Mouse (Mus musculus): ENCODE data around the gene Metap2. TPM values are rescaled to one million over a fixed set of nuclear protein-coding genes. Genes with fewer than 3 reads are reported as not detected.
"Not testable (repeated sequence)": the region's sequence is repeated elsewhere in the genome, so short reads cannot be mapped to it uniquely, and the experiment has no call there.

Gene Metap2
- polyA plus RNA-seq, 1 experiment from 2014 or later, result 290 TPM

- no peak overlapping the region for H3K9ac ChIP-seq
- WGBS (ENCODE audit: insufficient replicate concordance), result 66% methylated on average over 7 of the region's 7 CpGs
- H3K27me3 ChIP-seq (replicated peaks), result peaks cover 16% of the 10 kb centered on the region
- H3K36me3 ChIP-seq, result no peaks in the 10 kb centered on the region
- H3K4me1 ChIP-seq, result 0 out of 2 replicates have a peak, but pooled peaks cover 5% of the 10 kb centered on the region
- ATAC-seq, result no peak
- H3K4me2 ChIP-seq, result no peak overlapping the region
- no peaks in the 10 kb centered on the region for H3K9me3 ChIP-seq (replicated peaks)
- no peak overlapping the region for H3K27ac ChIP-seq
- no peak overlapping the region for H3K4me3 ChIP-seq
Observed at GRCm38 (mm10) chr10:93812098-93812497, 84.8 kb downstream of the Metap2 start.

DNA sequence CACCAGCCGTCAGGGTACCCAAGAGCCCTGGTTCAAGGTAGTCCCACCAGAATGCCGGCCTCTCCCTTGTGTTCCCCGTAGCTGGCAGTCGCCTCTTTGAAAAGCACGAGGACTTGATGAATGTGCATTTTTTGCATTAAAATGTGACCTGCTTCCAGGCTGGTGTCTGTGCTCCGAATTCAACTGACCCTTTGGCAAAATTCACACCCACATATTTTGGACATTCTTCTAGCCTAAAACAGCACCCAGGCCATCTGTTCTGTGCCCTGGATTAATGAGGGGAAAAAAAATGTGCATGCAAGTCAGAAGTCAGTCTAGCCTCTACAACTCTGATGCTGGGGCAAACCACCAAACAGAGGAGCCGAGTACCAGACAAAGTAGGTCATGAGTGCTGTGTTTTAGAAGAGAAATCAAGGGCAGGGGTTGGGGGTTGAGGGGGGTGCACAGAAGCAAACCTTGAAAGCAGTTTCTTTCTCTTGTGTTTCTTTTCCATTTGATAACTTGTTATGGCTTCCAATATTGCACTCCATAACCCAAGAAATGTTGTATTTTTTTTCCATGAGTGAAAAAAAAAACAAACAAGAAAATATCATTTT lies 86.2 kb downstream of the Metap2 start:
- Histone ChIP-seq H3K4me2 (no peak overlapping the region), H3K27me3 (replicated peaks) (peaks cover 5% of the 10 kb centered on the region; the same call in 1 of the 2 replicates), H3K4me3 (no peak overlapping the region), H3K9ac (no peak overlapping the region), H3K36me3 (no peaks in the 10 kb centered on the region), H3K9me3 (replicated peaks) (no peaks in the 10 kb centered on the region), H3K4me1 (0 out of 2 replicates have a peak, but pooled peaks cover 5% of the 10 kb centered on the region), H3K27ac (no peak overlapping the region)
- WGBS (ENCODE audit: insufficient replicate concordance), result 56% methylated on average over 7 of the region's 7 CpGs
- ATAC-seq, result no peak

DNA sequence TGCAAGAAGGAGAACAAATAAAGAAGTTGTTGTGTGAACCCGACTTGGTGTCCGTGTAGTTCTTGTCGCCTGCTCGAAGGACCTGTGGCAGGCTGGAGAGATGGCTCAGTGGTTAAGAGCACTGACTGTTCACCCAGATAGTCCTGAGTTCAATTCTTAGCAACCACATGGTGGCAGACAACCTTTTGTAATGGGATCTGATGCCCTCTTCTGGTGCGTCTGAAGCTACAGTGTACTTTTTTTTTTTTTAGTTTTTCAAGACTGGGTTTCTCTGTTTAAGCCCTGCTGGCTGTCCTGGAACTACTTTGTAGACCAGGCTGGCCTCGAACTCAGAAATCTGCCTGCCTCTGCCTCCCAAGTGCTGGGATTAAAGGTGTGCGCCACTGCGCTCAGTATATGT lies 87.5 kb downstream of the Metap2 start:
- not testable (repeated sequence) for H3K4me3 ChIP-seq; H3K4me2 ChIP-seq; H3K27me3 ChIP-seq (replicated peaks); H3K27ac ChIP-seq; H3K9me3 ChIP-seq (replicated peaks); ATAC-seq; H3K4me1 ChIP-seq; H3K9ac ChIP-seq; H3K36me3 ChIP-seq
- WGBS (ENCODE audit: insufficient replicate concordance), result 86% methylated on average over 8 of the region's 8 CpGs

Other genes starting within 250 kb of the Metap2 start
- 5.5 and 5.8 TPM in 2 replicates for gene Usp44, start 65.5 kb downstream of the Metap2 start, polyA plus RNA-seq (2016; fragmentation: Nextera tagmentation; extraction: Ambion mirVana)
- 13.3 and 16.5 TPM in 2 replicates for gene Vezt, start 138.7 kb upstream of the Metap2 start, polyA plus RNA-seq (2016; fragmentation: Nextera tagmentation; extraction: Ambion mirVana)
- 3.5 and 3.7 TPM in 2 replicates for gene Fgd6, start 138.9 kb upstream of the Metap2 start, polyA plus RNA-seq (2016; fragmentation: Nextera tagmentation; extraction: Ambion mirVana)